In genomic region chr17:10791661-10792060, GRCm38 (mm10) we compare ENCODE assay signal across 17 mouse cellular contexts. TPM values are rescaled to one million over a fixed set of nuclear protein-coding genes. Genes with fewer than 3 reads are reported as not detected.
A peak's percentile ranks its signal among the peaks of the same experiment; 100 is the strongest.
DNase-seq lines count a peak whose midpoint lies in the region; ATAC-seq and TF ChIP-seq lines count a peak whose summit lies in the region.
"Had no signal": no experiment of that assay in that cellular context is flagged by ENCODE, and none has a peak within 500 bp of the region (broad histone marks: within the 10 kb centered on the region; RNA-seq: fewer than 3 reads in every experiment).

No protein-coding gene starts in this region.

- TF ChIP-seq CTCF in forebrain, postnatal 0 days (IDR thresholded peaks at IDR 0.05; ENCODE audit: low read depth) = no peak

- H3K27me3 ChIP-seq in forebrain, postnatal 0 days (ENCODE audit: insufficient read depth, low read length) = no peaks in the 10 kb centered on the region
- H3K27me3 ChIP-seq in forebrain, embryonic 11.5 days (ENCODE audit: control insufficient read depth, insufficient read depth, low read length) = no peaks in the 10 kb centered on the region
- H3K27me3 ChIP-seq in intestine, embryonic 14.5 days (replicated peaks; ENCODE audit: control insufficient read depth, insufficient read depth, low read length) = no peaks in the 10 kb centered on the region
- no peaks in the 10 kb centered on the region for H3K27me3 ChIP-seq in intestine, embryonic 15.5 days (replicated peaks)
- H3K27me3 ChIP-seq: forebrain, embryonic 15.5 days; limb, embryonic 15.5 days had no signal

- no peak overlapping the region for H3K27ac ChIP-seq in forebrain, postnatal 0 days (ENCODE audit: low read depth, low read length)
- H3K27ac ChIP-seq in forebrain, embryonic 11.5 days (ENCODE audit: low read depth, low read length) = no peak overlapping the region
- H3K27ac ChIP-seq in intestine, embryonic 14.5 days (ENCODE audit: low read depth) = no peak overlapping the region
- H3K27ac ChIP-seq in intestine, embryonic 15.5 days = no peak overlapping the region
- H3K27ac ChIP-seq: forebrain, embryonic 15.5 days; left cerebral cortex, adult 2 months; limb, embryonic 15.5 days had no signal

- H3K4me2 ChIP-seq in forebrain, postnatal 0 days (ENCODE audit: low read depth) = no peak overlapping the region
- no peak overlapping the region for H3K4me2 ChIP-seq in forebrain, embryonic 11.5 days (ENCODE audit: low read depth, low read length, severe bottlenecking)
- peak overlapping the region; percentile 17; the same call in 1 of the 2 replicates for H3K4me2 ChIP-seq in intestine, embryonic 14.5 days (ENCODE audit: low read length)
- H3K4me2 ChIP-seq in intestine, embryonic 15.5 days (replicated peaks) = no peak overlapping the region
- H3K4me2 ChIP-seq: forebrain, embryonic 15.5 days; limb, embryonic 15.5 days had no signal

- H3K4me1 ChIP-seq in forebrain, postnatal 0 days (ENCODE audit: insufficient read depth) = no peaks in the 10 kb centered on the region
- H3K4me1 ChIP-seq in forebrain, embryonic 11.5 days (replicated peaks; ENCODE audit: control insufficient read depth, insufficient read depth, low read length) = no peaks in the 10 kb centered on the region
- H3K4me1 ChIP-seq in intestine, embryonic 14.5 days (replicated peaks; ENCODE audit: control insufficient read depth, insufficient read depth, low read length) = peaks cover 6% of the 10 kb centered on the region; the same call in 1 of the 2 replicates
- H3K4me1 ChIP-seq in intestine, embryonic 15.5 days (replicated peaks) = no peaks in the 10 kb centered on the region

- no peaks in the 10 kb centered on the region for H3K36me3 ChIP-seq in forebrain, postnatal 0 days (ENCODE audit: insufficient read depth)
- H3K36me3 ChIP-seq in forebrain, embryonic 11.5 days (ENCODE audit: control insufficient read depth, insufficient read depth, low read length) = no peaks in the 10 kb centered on the region
- H3K36me3 ChIP-seq in intestine, embryonic 14.5 days (ENCODE audit: control insufficient read depth, insufficient read depth, low read length) = no peaks in the 10 kb centered on the region
- H3K36me3 ChIP-seq in intestine, embryonic 15.5 days = no peaks in the 10 kb centered on the region
- H3K36me3 ChIP-seq: forebrain, embryonic 15.5 days; G1E; limb, embryonic 15.5 days had no signal

- no peak for ATAC-seq in forebrain, postnatal 0 days
- ATAC-seq in forebrain, embryonic 11.5 days (replicated peaks; ENCODE audit: low FRiP score) = no peak
- no peak for ATAC-seq in intestine, embryonic 14.5 days (replicated peaks; ENCODE audit: low FRiP score, low TSS enrichment, low read depth)
- ATAC-seq in intestine, embryonic 15.5 days = no peak
- ATAC-seq: forebrain, embryonic 15.5 days; liver, postnatal 0 days had no signal

- H3K4me3 ChIP-seq in forebrain, postnatal 0 days (ENCODE audit: low read depth, low read length) = no peak overlapping the region
- no peak overlapping the region for H3K4me3 ChIP-seq in forebrain, embryonic 11.5 days (ENCODE audit: low read depth, low read length)
- no peak overlapping the region for H3K4me3 ChIP-seq in intestine, embryonic 14.5 days (ENCODE audit: low read depth, low read length)
- no peak overlapping the region for H3K4me3 ChIP-seq in intestine, embryonic 15.5 days (replicated peaks)
- H3K4me3 ChIP-seq: forebrain, embryonic 15.5 days; left cerebral cortex, adult 2 months; limb, embryonic 15.5 days had no signal

- 37% methylated on average over 3 of the region's 3 CpGs for WGBS in forebrain, postnatal 0 days
- 70% methylated on average over 3 of the region's 3 CpGs for WGBS in forebrain, embryonic 11.5 days
- WGBS in intestine, embryonic 14.5 days = 24% methylated on average over 3 of the region's 3 CpGs
- WGBS in intestine, embryonic 15.5 days = 31% methylated on average over 3 of the region's 3 CpGs

- no peak overlapping the region for H3K9ac ChIP-seq in forebrain, postnatal 0 days
- no peak overlapping the region for H3K9ac ChIP-seq in forebrain, embryonic 11.5 days (ENCODE audit: low read length)
- no peak overlapping the region for H3K9ac ChIP-seq in intestine, embryonic 14.5 days (ENCODE audit: low read length)
- H3K9ac ChIP-seq in intestine, embryonic 15.5 days = no peak overlapping the region
- H3K9ac ChIP-seq: forebrain, embryonic 15.5 days; limb, embryonic 15.5 days; liver, postnatal 0 days had no signal

- DNase-seq in forebrain, postnatal 0 days = peak; percentile 34
- no peak for DNase-seq in forebrain, embryonic 11.5 days (ENCODE audit: low spot score)
- DNase-seq in intestine, embryonic 14.5 days (ENCODE audit: low spot score) = no peak
- peak; percentile 16 for DNase-seq in retina, postnatal 1 day
- DNase-seq in retina, embryonic 14.5 days (ENCODE audit: low spot score) = no peak
- peak; percentile 57 for DNase-seq in mesoderm, embryonic 11.5 days (ENCODE audit: low read depth, low spot score)
- no peak for DNase-seq in frontal cortex, postnatal 25 days (ENCODE audit: low spot score in 2 of 2)
- DNase-seq: adrenal gland, adult 8-10 months; cerebellum, adult 2 months; gastrocnemius, postnatal 10 days; liver, postnatal 0 days had no signal

- no peaks in the 10 kb centered on the region for H3K9me3 ChIP-seq in forebrain, postnatal 0 days (ENCODE audit: low read length)
- no peaks in the 10 kb centered on the region for H3K9me3 ChIP-seq in forebrain, embryonic 11.5 days (ENCODE audit: control insufficient read depth, low read length)
- H3K9me3 ChIP-seq in intestine, embryonic 14.5 days (ENCODE audit: control insufficient read depth, low read length) = no peaks in the 10 kb centered on the region
- no peaks in the 10 kb centered on the region for H3K9me3 ChIP-seq in intestine, embryonic 15.5 days
- H3K9me3 ChIP-seq: forebrain, embryonic 15.5 days; G1E; limb, embryonic 15.5 days had no signal

RNA-seq across cellular contexts. Expression of gene Pacrg, which starts 48.5 kb away (rescaled TPM):
- total RNA-seq in forebrain, postnatal 0 days (2014; rRNA removed) = 2.0 and 6.2 TPM in 2 replicates
- 12.6 and 20.7 TPM in 2 replicates for polyA plus RNA-seq in forebrain, postnatal 0 days (2015; fragmentation: Nextera tagmentation; extraction: Ambion mirVana)
- 4.6 and 4.7 TPM in 2 replicates for polyA plus RNA-seq in forebrain, embryonic 11.5 days (2014; fragmentation: Nextera tagmentation; extraction: Ambion mirVana)
- 1.1 and 1.3 TPM in 2 replicates for polyA plus RNA-seq in intestine, embryonic 14.5 days (2014; fragmentation: Nextera tagmentation; extraction: Ambion mirVana)
- 0.93 and 1.5 TPM in 2 replicates for polyA plus RNA-seq in intestine, embryonic 15.5 days (2015; fragmentation: Nextera tagmentation; extraction: Ambion mirVana)
- polyA plus RNA-seq: G1E; liver, postnatal 0 days; small intestine, adult 2 months had no signal

RNA-seq across cellular contexts. Expression of gene Prkn, which starts 48.5 kb away (rescaled TPM):
- total RNA-seq in forebrain, postnatal 0 days (2014; rRNA removed) = 6.8 and 8.0 TPM in 2 replicates
- polyA plus RNA-seq in forebrain, postnatal 0 days (2015; fragmentation: Nextera tagmentation; extraction: Ambion mirVana) = 5.8 and 6.2 TPM in 2 replicates
- 1.5 and 2.0 TPM in 2 replicates for polyA plus RNA-seq in forebrain, embryonic 11.5 days (2014; fragmentation: Nextera tagmentation; extraction: Ambion mirVana)
- 2.0 and 2.3 TPM in 2 replicates for polyA plus RNA-seq in intestine, embryonic 14.5 days (2014; fragmentation: Nextera tagmentation; extraction: Ambion mirVana)
- 1.2 and 1.5 TPM in 2 replicates for polyA plus RNA-seq in intestine, embryonic 15.5 days (2015; fragmentation: Nextera tagmentation; extraction: Ambion mirVana)

Comparison
In these comparisons a context has a peak if more than half of its experiments do, and no peak if none do; other contexts are left out.
1. DNase-seq: peak in forebrain, postnatal 0 days (single experiment), retina, postnatal 1 day (single experiment) and mesoderm, embryonic 11.5 days (single experiment); none in forebrain, embryonic 11.5 days (single experiment), intestine, embryonic 14.5 days (single experiment), retina, embryonic 14.5 days (single experiment) and frontal cortex, postnatal 25 days (0 of 2).